Mouse (Mus musculus): ENCODE results near the gene Jph2.

GRCm38 (mm10) chr2:163347517-163348184 is 50.1 kb downstream of the Jph2 start:
- TF ChIP-seq CTCF (IDR thresholded peaks at IDR 0.05; ENCODE audit: low read depth, low read length) (no peak), POLR2A (IDR thresholded peaks at IDR 0.05; ENCODE audit: borderline replicate concordance, low read depth, low read length) (no peak)
